Comparison of ENCODE assay signal across 15 mouse cellular contexts in the genomic region with DNA sequence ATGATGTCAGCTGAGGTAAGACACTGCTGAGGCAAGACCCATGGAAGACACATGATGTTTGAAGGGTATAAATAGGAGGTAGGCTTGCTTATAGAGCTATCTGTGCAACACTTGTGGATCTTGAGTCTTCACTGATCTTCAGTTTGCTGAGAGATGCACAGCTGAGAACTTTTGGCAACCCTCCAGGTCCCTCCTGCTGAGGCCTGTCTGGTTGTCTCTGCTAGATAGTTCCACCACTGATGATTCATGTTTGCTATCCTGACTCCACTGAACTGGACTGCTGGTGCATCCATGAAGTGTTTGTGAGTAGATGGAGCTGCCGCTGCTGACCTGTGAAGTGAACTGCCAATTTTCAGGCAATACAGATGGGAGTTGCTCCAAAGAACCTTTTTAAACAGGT.
DNase-seq lines count a peak whose midpoint lies in the region; ATAC-seq lines count a peak whose summit lies in the region.
"Had no signal": no experiment of that assay in that cellular context is flagged by ENCODE, and none has a peak within 500 bp of the region (broad histone marks: within the 10 kb centered on the region; RNA-seq: fewer than 3 reads in every experiment).

No protein-coding gene starts in this region.

- no peak overlapping the region for H3K4me3 ChIP-seq in embryonic facial prominence, embryonic 14.5 days (ENCODE audit: low read depth, low read length)
- H3K4me3 ChIP-seq in embryonic facial prominence, embryonic 10.5 days, result no peak overlapping the region
- H3K4me3 ChIP-seq: forebrain, embryonic 10.5 days; heart, embryonic 13.5 days; hindbrain, embryonic 12.5 days; left cerebral cortex, adult 2 months had no signal

- H3K27me3 ChIP-seq in embryonic facial prominence, embryonic 14.5 days (replicated peaks; ENCODE audit: control insufficient read depth, insufficient read depth, low read length), result no peaks in the 10 kb centered on the region
- no peaks in the 10 kb centered on the region for H3K27me3 ChIP-seq in embryonic facial prominence, embryonic 10.5 days (replicated peaks; ENCODE audit: low read depth, poor library complexity, severe bottlenecking)
- H3K27me3 ChIP-seq: heart, embryonic 13.5 days; hindbrain, embryonic 12.5 days had no signal

- 90% methylated on average over 1 of the region's 1 CpGs for WGBS in embryonic facial prominence, embryonic 14.5 days
- 93% methylated on average over 1 of the region's 1 CpGs for WGBS in embryonic facial prominence, embryonic 10.5 days

- no peak overlapping the region for H3K4me2 ChIP-seq in embryonic facial prominence, embryonic 14.5 days (ENCODE audit: low read depth, low read length)
- H3K4me2 ChIP-seq: heart, embryonic 13.5 days; hindbrain, embryonic 12.5 days; liver, embryonic 11.5 days had no signal

- no peaks in the 10 kb centered on the region for H3K9me3 ChIP-seq in embryonic facial prominence, embryonic 14.5 days (ENCODE audit: control insufficient read depth, low read length)
- no peaks in the 10 kb centered on the region for H3K9me3 ChIP-seq in embryonic facial prominence, embryonic 10.5 days
- H3K9me3 ChIP-seq: forebrain, embryonic 10.5 days; heart, embryonic 13.5 days; hindbrain, embryonic 12.5 days had no signal

- peak; percentile 27 for DNase-seq in embryonic facial prominence, embryonic 14.5 days (ENCODE audit: low spot score)
- DNase-seq in embryonic facial prominence, embryonic 10.5 days (ENCODE audit: low spot score), result no peak
- peak; percentile 19 for DNase-seq in layer of hippocampus, adult 9-11 months
- DNase-seq in layer of hippocampus, adult 18-20 months (ENCODE audit: low spot score in 2 of 2), result no peak
- DNase-seq in urinary bladder, postnatal 14 days (ENCODE audit: low spot score), result peak; percentile 3
- DNase-seq in urinary bladder, postnatal 4 days (ENCODE audit: low spot score in 2 of 2), result no peak
- DNase-seq in right cerebral cortex, postnatal 4 days, result peak; percentile 4
- DNase-seq: gastrocnemius, postnatal 14 days; kidney, adult 18-20 months had no signal

- no peaks in the 10 kb centered on the region for H3K36me3 ChIP-seq in embryonic facial prominence, embryonic 14.5 days (ENCODE audit: control insufficient read depth, insufficient read depth, low read length)
- no peaks in the 10 kb centered on the region for H3K36me3 ChIP-seq in embryonic facial prominence, embryonic 10.5 days (replicated peaks)
- H3K36me3 ChIP-seq: forebrain, embryonic 10.5 days; heart, embryonic 13.5 days; hindbrain, embryonic 12.5 days had no signal

- H3K4me1 ChIP-seq in embryonic facial prominence, embryonic 14.5 days (ENCODE audit: control insufficient read depth, insufficient read depth, low read length), result no peaks in the 10 kb centered on the region
- H3K4me1 ChIP-seq in embryonic facial prominence, embryonic 10.5 days, result no peaks in the 10 kb centered on the region
- H3K4me1 ChIP-seq: forebrain, embryonic 10.5 days; heart, embryonic 13.5 days; hindbrain, embryonic 12.5 days had no signal

- no peak overlapping the region for H3K27ac ChIP-seq in embryonic facial prominence, embryonic 14.5 days (replicated peaks; ENCODE audit: low read depth, low read length)
- H3K27ac ChIP-seq in embryonic facial prominence, embryonic 10.5 days (replicated peaks), result no peak overlapping the region
- H3K27ac ChIP-seq: forebrain, embryonic 10.5 days; heart, embryonic 13.5 days; hindbrain, embryonic 12.5 days; left cerebral cortex, adult 2 months had no signal

- no peak overlapping the region for H3K9ac ChIP-seq in embryonic facial prominence, embryonic 14.5 days (ENCODE audit: low read depth, low read length)
- H3K9ac ChIP-seq: heart, embryonic 13.5 days; hindbrain, embryonic 12.5 days had no signal

- no peak for ATAC-seq in embryonic facial prominence, embryonic 14.5 days (ENCODE audit: low read depth)
- no peak for ATAC-seq in erythroblast, adult 5-6 weeks (replicated peaks; ENCODE audit: low FRiP score, poor library complexity, severe bottlenecking)

Comparison
In these comparisons a context has a peak if more than half of its experiments do, and no peak if none do; other contexts are left out.
1. DNase-seq: peak in embryonic facial prominence, embryonic 14.5 days (single experiment), layer of hippocampus, adult 9-11 months (single experiment), urinary bladder, postnatal 14 days (single experiment) and right cerebral cortex, postnatal 4 days (single experiment); none in embryonic facial prominence, embryonic 10.5 days (single experiment), layer of hippocampus, adult 18-20 months (0 of 2) and urinary bladder, postnatal 4 days (0 of 2).